Mouse (Mus musculus) embryo, embryonic 11 days (tissue): Measurements from ENCODE around the gene Cstf3.
"Not testable (repeated sequence)": the region's sequence is repeated elsewhere in the genome, so short reads cannot be mapped to it uniquely, and the experiment has no call there.

Source experiments
- DNase-seq: peaks from one replicate; pipeline ENCODE4 v3.0.0-alpha.2; 2015

The Cstf3 gene

GRCm38 (mm10) chr2:104590068-104590828, at the start of gene Cstf3:
Gene Cstf3 (plus strand): TSS chr2:104590523.
- DNase-seq = peak; percentile 100

- DNase-seq = not testable (repeated sequence)
Observed at GRCm38 (mm10) chr2:104556711-104557110, 33.6 kb upstream of the Cstf3 start.

GRCm38 (mm10) chr2:104557722-104558121, 32.6 kb upstream of the Cstf3 start:
- no peak for DNase-seq

GRCm38 (mm10) chr2:104558326-104558725, 32.0 kb upstream of the Cstf3 start:
- no peak for DNase-seq

- DNase-seq = peak; percentile 8
Observed at GRCm38 (mm10) chr2:104558938-104559337, 31.4 kb upstream of the Cstf3 start.

- no peak for DNase-seq
Observed at GRCm38 (mm10) chr2:104559591-104560380, 30.5 kb upstream of the Cstf3 start.

GRCm38 (mm10) chr2:104561386-104561785, 28.9 kb upstream of the Cstf3 start:
- no peak for DNase-seq

GRCm38 (mm10) chr2:104561986-104562532, 28.3 kb upstream of the Cstf3 start:
- no peak for DNase-seq

GRCm38 (mm10) chr2:104572066-104572465, 18.3 kb upstream of the Cstf3 start:
- no peak for DNase-seq

- DNase-seq = no peak
Observed at GRCm38 (mm10) chr2:104576216-104576615, 14.1 kb upstream of the Cstf3 start.

GRCm38 (mm10) chr2:104578021-104578420, 12.3 kb upstream of the Cstf3 start:
- no peak for DNase-seq

- no peak for DNase-seq
Observed at GRCm38 (mm10) chr2:104578836-104579604, 11.3 kb upstream of the Cstf3 start.

- DNase-seq = no peak
Observed at GRCm38 (mm10) chr2:104579784-104580446, 10.4 kb upstream of the Cstf3 start.

GRCm38 (mm10) chr2:104581281-104581879, 8.9 kb upstream of the Cstf3 start:
- DNase-seq = no peak

- no peak for DNase-seq
Observed at GRCm38 (mm10) chr2:104583032-104583431, 7.3 kb upstream of the Cstf3 start.

GRCm38 (mm10) chr2:104584226-104584625, 6.1 kb upstream of the Cstf3 start:
- DNase-seq = no peak

GRCm38 (mm10) chr2:104585645-104586044, 4.7 kb upstream of the Cstf3 start:
- peak; percentile 50 for DNase-seq

GRCm38 (mm10) chr2:104588552-104588951, 1.8 kb upstream of the Cstf3 start:
- no peak for DNase-seq

- peak; percentile 8 for DNase-seq
Observed at GRCm38 (mm10) chr2:104590829-104591117, 450 bp downstream of the Cstf3 start.

- peak; percentile 13 for DNase-seq
Observed at GRCm38 (mm10) chr2:104591141-104591540, 818 bp downstream of the Cstf3 start.

GRCm38 (mm10) chr2:104595063-104595462, 4.7 kb downstream of the Cstf3 start:
- DNase-seq = no peak

GRCm38 (mm10) chr2:104603431-104603830, 13.1 kb downstream of the Cstf3 start:
- DNase-seq = no peak
